Mouse (Mus musculus): Measurements from ENCODE around the gene Chn2.

- no peak for TF ChIP-seq POLR2A (IDR thresholded peaks at IDR 0.05; ENCODE audit: borderline replicate concordance, extremely low read depth, low read depth, low read length)
- no peak for TF ChIP-seq CTCF (IDR thresholded peaks at IDR 0.05; ENCODE audit: insufficient read depth, low read length)
Observed at GRCm38 (mm10) chr6:54203316-54203715, 164.0 kb downstream of the Chn2 start.

All from lung, adult 2 months (tissue).